Mouse (Mus musculus) midbrain, embryonic 12.5 days (tissue): ENCODE data around the gene Myo3b. TPM values are rescaled to one million over a fixed set of nuclear protein-coding genes. Genes with fewer than 3 reads are reported as not detected.

Source experiments
- ATAC-seq: fragments of 200-750 bp; cut with Nextera tagmentation; 2 replicates; pipeline ENCODE4 v1.8.0; 2017; ENCODE audit warnings: low read depth, moderate TSS enrichment, moderate library complexity; ENCODE audit not compliant: low FRiP score
- H3K27ac ChIP-seq: fragments of 300-500 bp; sonication (generic); replicated peaks from 2 replicates; pipeline ENCODE4 v1.5.1; 2016; ENCODE audit warnings: mild to moderate bottlenecking
- H3K27me3 ChIP-seq: fragments of 300-500 bp; sonication (generic); 2 replicates; pipeline ENCODE4 v1.6.1; 2016; ENCODE audit warnings: mild to moderate bottlenecking
- H3K36me3 ChIP-seq: fragments of 300-500 bp; sonication (generic); 2 replicates; pipeline ENCODE4 v1.6.1; 2016
- H3K4me1 ChIP-seq: fragments of 300-500 bp; sonication (generic); 2 replicates; pipeline ENCODE4 v1.6.1; 2016
- H3K4me2 ChIP-seq: fragments of 300-500 bp; sonication (generic); replicated peaks from 2 replicates; pipeline ENCODE4 v1.6.1; 2016; ENCODE audit warnings: mild to moderate bottlenecking, moderate library complexity
- H3K4me3 ChIP-seq: fragments of 300-500 bp; sonication (generic); 2 replicates; pipeline ENCODE4 v1.5.1; 2016; ENCODE audit warnings: mild to moderate bottlenecking
- H3K9ac ChIP-seq: fragments of 300-500 bp; sonication (generic); replicated peaks from 2 replicates; pipeline ENCODE4 v1.6.1; 2016; ENCODE audit warnings: mild to moderate bottlenecking, moderate library complexity
- H3K9me3 ChIP-seq: fragments of 300-500 bp; sonication (generic); 2 replicates; pipeline ENCODE4 v1.6.1; 2016; ENCODE audit warnings: mild to moderate bottlenecking
- WGBS: fragments of 180-500 bp; shearing (Covaris S2); methylation state at CpG from one replicate; pipeline ENCODE4 v1.1.7; 2016; 5-methylcytosine and 5-hydroxymethylcytosine counted together
- polyA plus RNA-seq: library from polyadenylated mRNA; unstranded; fragments of >200 nt; fragmentation: Nextera tagmentation; extraction: Ambion mirVana; gene quantifications from 2 replicates; pipeline ENCODE4 v1.2.1, GENCODE M21; 2016

Myo3b gene
- polyA plus RNA-seq, 1 experiment from 2014 or later: not detected

DNA sequence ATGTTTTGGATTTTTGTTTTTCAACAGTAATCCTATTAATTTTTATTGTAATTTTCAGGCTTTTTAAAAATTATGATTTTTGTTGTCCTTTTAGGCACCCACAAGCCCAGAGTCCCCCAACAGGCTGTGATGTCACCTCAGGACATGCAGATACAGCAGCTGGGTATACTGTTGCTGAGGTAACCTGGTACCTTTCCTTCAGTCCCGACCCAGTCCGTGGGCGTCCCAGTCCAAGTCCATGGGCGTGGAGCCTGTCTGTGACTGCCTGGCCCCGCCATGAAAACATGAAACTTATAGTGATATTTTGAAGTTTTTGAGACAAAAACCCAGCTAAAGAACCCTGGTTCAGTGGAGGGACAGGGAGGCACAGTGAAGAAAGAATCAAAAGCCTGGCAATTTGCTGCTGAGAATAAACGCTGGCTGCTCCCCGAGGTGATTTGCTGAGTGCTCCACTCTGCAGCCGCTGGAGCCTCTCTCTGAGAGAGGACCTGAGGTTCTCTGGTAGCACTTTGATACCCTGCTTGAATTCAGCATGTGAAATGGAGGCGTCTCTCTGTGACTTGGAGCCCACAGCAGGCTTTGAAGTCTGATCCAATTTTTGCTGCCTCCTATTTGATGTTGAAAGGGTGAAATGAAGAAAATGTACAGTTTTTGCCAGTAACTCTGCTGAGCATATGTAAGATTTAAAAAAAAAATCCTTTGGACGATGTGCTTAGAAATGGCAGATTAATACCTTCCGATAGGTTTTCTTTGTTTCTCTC lies 310.0 kb downstream of the Myo3b start:
- no peaks in the 10 kb centered on the region for H3K9me3 ChIP-seq

DNA sequence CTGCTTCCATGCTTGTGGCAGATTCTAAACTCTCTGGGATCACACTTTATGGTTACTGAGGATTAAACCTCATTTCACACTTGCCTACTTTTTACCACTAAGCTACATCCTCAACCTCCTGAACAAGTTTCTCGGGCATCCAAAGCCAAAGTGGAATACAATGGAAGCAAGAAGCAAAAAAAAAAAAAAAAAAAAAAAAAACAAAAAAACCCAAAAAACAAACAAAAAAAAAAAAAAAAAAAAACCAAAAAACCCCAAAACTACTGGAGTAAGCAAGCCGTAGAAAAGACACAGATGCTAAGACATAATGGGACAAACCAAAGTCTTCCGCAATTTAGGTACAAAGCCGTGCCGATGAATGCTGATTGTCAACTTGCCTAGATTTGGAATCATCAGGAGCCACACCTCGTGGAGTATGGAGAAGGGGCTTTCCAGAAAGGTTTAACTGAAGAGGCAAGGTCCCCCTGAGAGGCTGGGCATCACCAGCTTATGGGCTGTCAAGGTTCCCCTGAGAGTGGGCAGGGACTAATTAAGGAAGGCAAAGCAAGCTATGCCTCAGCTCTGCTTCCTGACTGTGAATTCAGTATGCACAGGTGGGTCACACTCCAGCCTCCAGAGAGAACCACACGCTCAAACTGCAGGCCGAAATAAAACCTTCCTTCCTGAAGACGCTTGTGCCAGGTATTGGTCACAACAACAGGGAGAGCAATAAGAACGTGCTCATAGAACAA lies 313.7 kb downstream of the Myo3b start:
- Histone ChIP-seq H3K4me3 (no peak overlapping the region), H3K27me3 (peaks cover 5% of the 10 kb centered on the region; the same call in 1 of the 2 replicates), H3K27ac (no peak overlapping the region), H3K9me3 (peaks cover 3% of the 10 kb centered on the region; the same call in 1 of the 2 replicates), H3K4me1 (no peaks in the 10 kb centered on the region), H3K9ac (no peak overlapping the region), H3K36me3 (no peaks in the 10 kb centered on the region), H3K4me2 (no peak overlapping the region)
- WGBS: 87% methylated on average over 10 of the region's 10 CpGs
- ATAC-seq: no peak

More for the DNA sequence above, 310.0 kb downstream of the Myo3b start:
- no peaks in the 10 kb centered on the region for H3K4me1 ChIP-seq
- H3K4me3 ChIP-seq: no peak overlapping the region
- no peak overlapping the region for H3K27ac ChIP-seq
- no peak for ATAC-seq
- H3K27me3 ChIP-seq: peaks cover 8% of the 10 kb centered on the region; the same call in 1 of the 2 replicates
- H3K9ac ChIP-seq: no peak overlapping the region
- H3K4me2 ChIP-seq: no peak overlapping the region
- 68% methylated on average over 11 of the region's 11 CpGs for WGBS
- no peaks in the 10 kb centered on the region for H3K36me3 ChIP-seq

DNA sequence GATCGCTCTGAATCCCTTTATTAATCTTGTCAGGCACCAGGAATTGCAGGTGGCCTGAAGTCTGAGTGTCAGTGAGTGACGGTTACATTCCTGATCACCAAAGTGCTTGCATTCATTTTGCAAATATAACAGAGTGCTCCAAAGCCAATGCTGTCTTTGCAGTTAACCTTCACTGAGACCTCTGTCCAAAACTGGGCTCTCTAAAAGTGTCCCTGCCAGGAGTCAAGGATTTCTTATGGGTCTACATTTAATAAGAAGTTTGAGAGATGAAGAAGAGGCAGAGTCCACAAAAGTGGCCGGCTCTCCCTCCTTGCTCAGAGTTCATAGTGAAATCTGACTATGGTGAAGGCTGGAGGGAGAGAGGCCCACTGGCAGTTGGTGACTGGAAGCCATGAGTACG lies 315.1 kb downstream of the Myo3b start:
- Histone ChIP-seq H3K4me3 (no peak overlapping the region), H3K27me3 (peaks cover 5% of the 10 kb centered on the region; the same call in 1 of the 2 replicates), H3K9me3 (peaks cover 3% of the 10 kb centered on the region; the same call in 1 of the 2 replicates), H3K36me3 (no peaks in the 10 kb centered on the region), H3K27ac (no peak overlapping the region), H3K4me1 (no peaks in the 10 kb centered on the region), H3K4me2 (no peak overlapping the region), H3K9ac (no peak overlapping the region)
- WGBS: 89% methylated on average over 4 of the region's 4 CpGs
- no peak for ATAC-seq

DNA sequence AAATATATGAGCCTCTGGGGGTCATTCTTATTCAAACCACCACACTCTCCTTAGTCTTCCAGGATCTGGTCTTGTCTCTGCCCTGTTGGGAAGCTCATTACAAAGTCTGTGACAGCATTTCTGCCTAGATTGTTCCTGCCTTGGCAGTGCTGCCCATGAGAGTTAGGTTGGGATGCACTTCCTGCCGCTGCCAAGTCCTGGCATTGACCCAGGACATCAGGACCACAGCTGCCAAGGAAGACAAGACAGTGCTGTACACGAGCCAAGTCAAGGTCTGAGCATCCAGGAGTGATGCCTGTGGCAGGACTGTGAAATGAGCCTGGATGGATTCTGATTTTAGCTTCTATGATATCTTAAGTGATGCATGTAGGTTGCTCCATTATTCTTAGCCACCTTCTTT lies 316.1 kb downstream of the Myo3b start:
- 90% methylated on average over 2 of the region's 2 CpGs for WGBS
- Histone ChIP-seq H3K9ac (no peak overlapping the region), H3K36me3 (no peaks in the 10 kb centered on the region), H3K4me1 (no peaks in the 10 kb centered on the region), H3K27me3 (peaks cover 5% of the 10 kb centered on the region; the same call in 1 of the 2 replicates), H3K4me3 (no peak overlapping the region), H3K4me2 (no peak overlapping the region), H3K9me3 (peaks cover 3% of the 10 kb centered on the region; the same call in 1 of the 2 replicates), H3K27ac (no peak overlapping the region)
- ATAC-seq: no peak

DNA sequence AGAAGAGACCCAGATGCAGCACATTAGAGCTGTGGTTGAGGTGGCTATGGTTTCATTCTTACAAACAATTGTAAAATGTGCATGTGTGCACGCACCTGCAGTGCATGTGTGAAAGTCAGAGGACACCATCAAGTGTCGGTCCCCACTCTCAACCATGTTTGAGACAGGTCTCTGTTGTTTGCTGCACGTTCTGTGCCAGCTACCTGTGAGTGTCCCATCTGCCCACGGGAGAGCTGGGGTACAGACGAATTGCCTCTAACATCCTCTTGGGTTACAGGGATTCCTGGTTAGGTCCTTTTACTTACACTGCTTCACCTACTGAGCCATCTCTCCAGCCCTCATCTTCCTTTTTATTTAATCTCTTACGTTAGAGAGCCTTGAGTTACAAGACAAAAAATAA lies 330.5 kb downstream of the Myo3b start:
- Histone ChIP-seq H3K9me3 (no peaks in the 10 kb centered on the region), H3K9ac (no peak overlapping the region), H3K36me3 (no peaks in the 10 kb centered on the region), H3K27me3 (no peaks in the 10 kb centered on the region), H3K27ac (no peak overlapping the region), H3K4me2 (no peak overlapping the region), H3K4me3 (no peak overlapping the region), H3K4me1 (no peaks in the 10 kb centered on the region)
- no peak for ATAC-seq
- WGBS: 86% methylated on average over 6 of the region's 6 CpGs

DNA sequence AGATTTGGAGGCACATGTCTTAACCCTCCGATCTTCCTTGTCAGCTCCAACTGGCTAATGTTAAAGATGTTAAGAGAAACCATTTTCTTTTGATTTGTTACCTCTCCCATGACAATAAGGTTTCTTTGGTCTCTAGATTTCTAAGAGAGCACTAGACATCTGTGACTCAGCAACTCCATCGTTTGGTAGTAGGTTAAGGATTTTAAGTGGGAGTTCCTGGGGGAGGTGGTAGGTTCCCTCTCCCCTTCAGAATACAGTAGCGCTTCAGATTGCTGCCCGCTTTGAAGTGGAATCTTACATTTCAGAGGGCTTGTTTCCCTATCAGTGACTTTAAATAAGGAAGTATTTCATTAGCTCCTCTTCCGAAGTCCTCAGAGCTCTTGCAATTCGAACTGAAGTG lies 340.4 kb downstream of the Myo3b start:
- H3K27me3 ChIP-seq: no peaks in the 10 kb centered on the region
- 81% methylated on average over 6 of the region's 6 CpGs for WGBS
- no peak for ATAC-seq
- no peak overlapping the region for H3K4me3 ChIP-seq
- H3K27ac ChIP-seq: no peak overlapping the region
- H3K4me1 ChIP-seq: no peaks in the 10 kb centered on the region
- H3K36me3 ChIP-seq: no peaks in the 10 kb centered on the region
- H3K9ac ChIP-seq: no peak overlapping the region
- H3K4me2 ChIP-seq: no peak overlapping the region
- H3K9me3 ChIP-seq: no peaks in the 10 kb centered on the region

DNA sequence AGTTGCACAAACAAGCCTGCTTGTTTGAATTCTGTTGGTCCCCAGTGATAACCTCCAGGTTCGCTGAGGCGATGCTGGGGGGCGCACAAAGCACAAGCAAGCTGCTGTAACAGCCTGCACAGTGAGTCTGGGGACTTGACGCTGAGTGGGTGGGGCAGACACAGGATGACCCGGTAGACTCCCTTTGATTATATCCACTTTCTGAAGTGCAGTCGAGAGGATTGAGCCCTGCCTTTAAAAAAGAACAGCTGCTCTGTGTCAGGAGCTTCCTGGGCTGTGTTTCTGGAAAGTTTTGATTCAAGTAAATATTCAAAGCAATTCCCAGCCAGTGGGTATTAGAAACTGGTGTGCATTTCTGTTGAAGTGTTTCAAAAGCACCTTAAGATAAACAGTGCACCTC lies 341.0 kb downstream of the Myo3b start:
- 36% methylated on average over 6 of the region's 6 CpGs for WGBS
- Histone ChIP-seq H3K9me3 (no peaks in the 10 kb centered on the region), H3K4me2 (no peak overlapping the region), H3K4me3 (no peak overlapping the region), H3K27me3 (no peaks in the 10 kb centered on the region), H3K27ac (no peak overlapping the region), H3K4me1 (no peaks in the 10 kb centered on the region), H3K9ac (no peak overlapping the region), H3K36me3 (no peaks in the 10 kb centered on the region)
- ATAC-seq: no peak

DNA sequence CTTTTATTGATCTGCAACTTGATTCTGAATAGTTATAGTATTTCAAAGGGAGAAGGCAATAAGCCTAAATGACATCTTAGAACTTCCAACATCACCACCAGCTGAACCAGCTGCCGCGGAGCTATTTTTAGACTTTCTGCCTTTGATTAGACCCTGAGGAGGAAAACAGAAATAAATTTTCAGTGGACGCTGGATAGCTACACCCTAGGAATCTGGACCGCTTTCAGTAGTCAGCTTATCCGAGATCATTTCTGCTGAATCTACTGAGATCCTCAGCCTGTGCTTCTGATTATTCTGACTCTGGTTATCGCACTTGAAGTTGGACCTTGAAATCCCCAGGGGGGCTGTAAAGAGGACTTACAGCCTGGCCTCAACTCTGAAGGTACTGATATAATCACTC lies 349.7 kb downstream of the Myo3b start:
- peaks cover 6% of the 10 kb centered on the region; the same call in 1 of the 2 replicates for H3K4me1 ChIP-seq
- no peak overlapping the region for H3K4me2 ChIP-seq
- H3K27ac ChIP-seq: no peak overlapping the region
- no peaks in the 10 kb centered on the region for H3K36me3 ChIP-seq
- no peak overlapping the region for H3K9ac ChIP-seq
- ATAC-seq: no peak
- no peaks in the 10 kb centered on the region for H3K9me3 ChIP-seq
- no peak overlapping the region for H3K4me3 ChIP-seq
- 43% methylated on average over 6 of the region's 6 CpGs for WGBS
- H3K27me3 ChIP-seq: peaks cover 3% of the 10 kb centered on the region; the same call in 1 of the 2 replicates

DNA sequence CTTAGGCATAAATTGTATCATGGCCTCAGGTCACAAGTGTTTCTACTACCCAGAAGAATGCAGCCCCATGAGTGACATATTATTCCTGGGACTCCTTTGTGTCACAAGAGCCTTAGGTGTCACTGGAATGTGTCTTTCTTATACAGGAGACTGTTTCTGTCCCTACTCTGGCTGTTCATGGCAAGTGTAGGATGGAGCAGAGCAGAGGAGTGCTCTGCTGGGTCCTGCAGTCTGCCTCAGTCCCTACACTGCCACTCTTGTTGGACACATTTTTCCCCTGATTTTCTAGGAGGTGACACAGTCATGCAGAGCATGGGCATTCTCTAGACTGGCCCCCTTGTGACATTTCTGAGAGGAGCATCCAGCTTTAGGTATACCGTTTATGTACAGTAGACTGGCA lies 350.2 kb downstream of the Myo3b start:
- peaks cover 3% of the 10 kb centered on the region; the same call in 1 of the 2 replicates for H3K27me3 ChIP-seq
- H3K9ac ChIP-seq: no peak overlapping the region
- no peak overlapping the region for H3K4me3 ChIP-seq
- 92% methylated on average over 1 of the region's 1 CpGs for WGBS
- peaks cover 6% of the 10 kb centered on the region; the same call in 1 of the 2 replicates for H3K4me1 ChIP-seq
- H3K27ac ChIP-seq: no peak overlapping the region
- no peak overlapping the region for H3K4me2 ChIP-seq
- no peaks in the 10 kb centered on the region for H3K9me3 ChIP-seq
- ATAC-seq: no peak
- H3K36me3 ChIP-seq: no peaks in the 10 kb centered on the region

DNA sequence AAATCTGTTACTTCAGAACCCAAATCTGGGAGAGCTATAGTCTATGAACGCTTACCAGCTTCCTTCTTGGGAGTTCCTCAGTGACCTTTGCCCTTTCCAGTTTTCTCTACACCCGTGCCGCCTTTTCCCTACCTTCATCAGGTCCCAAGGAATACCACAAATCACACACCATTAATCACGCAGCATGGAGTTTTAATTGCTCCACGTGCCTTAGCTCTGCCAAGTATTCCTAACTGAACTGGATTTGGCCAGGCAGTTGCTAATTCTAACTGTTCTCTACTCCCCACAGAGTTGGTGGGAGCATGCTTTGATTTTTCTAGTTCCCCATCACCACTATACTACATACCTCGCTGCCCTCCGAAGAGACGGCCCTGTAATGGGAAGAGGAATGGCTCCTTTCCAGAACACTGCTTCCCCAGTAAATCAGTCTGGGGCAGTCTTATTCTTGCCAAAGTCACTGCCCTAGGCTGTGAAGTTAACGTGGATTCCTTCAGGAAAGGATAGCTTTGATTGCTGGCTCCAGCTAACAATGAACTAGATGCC lies 358.9 kb downstream of the Myo3b start:
- Histone ChIP-seq H3K27ac (no peak overlapping the region), H3K4me2 (no peak overlapping the region), H3K36me3 (no peaks in the 10 kb centered on the region), H3K4me3 (no peak overlapping the region), H3K4me1 (peaks cover 3% of the 10 kb centered on the region; the same call in 1 of the 2 replicates), H3K27me3 (0 out of 2 replicates have a peak, but pooled peaks cover 4% of the 10 kb centered on the region), H3K9me3 (no peaks in the 10 kb centered on the region), H3K9ac (no peak overlapping the region)
- no peak for ATAC-seq
- WGBS: 88% methylated on average over 9 of the region's 9 CpGs

DNA sequence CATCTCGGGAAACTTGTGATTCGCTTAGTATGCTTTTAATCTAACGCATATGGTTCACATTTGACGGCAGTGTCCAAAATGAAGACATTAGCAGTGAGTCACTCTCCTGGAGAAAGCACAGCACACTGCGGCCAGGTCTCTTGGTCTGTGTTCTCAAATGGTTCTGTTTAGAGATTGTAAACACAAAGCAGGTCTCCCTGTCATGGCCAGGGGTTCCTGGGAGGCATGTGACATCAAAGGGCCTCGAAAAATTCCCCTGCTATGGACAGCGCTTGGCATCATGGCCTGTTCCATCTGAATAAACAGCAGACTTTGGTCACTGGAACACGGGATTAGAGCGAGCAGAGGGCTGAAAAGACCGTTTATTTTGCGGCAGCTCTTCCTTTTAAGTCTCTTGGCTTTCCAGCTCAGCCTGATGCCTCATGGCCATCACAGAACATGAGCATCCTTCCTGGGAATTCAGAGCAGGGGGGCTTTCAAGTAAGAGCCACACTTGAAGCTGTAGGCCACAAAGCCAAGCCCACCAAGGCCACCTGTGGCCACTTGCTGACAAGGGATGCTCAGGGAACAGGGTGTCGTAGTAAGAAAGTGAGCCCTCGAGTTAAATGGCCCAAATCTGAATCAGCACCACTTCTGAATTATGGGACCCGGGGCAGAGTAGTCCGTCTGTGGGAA lies 360.7 kb downstream of the Myo3b start:
- Histone ChIP-seq H3K9me3 (no peaks in the 10 kb centered on the region), H3K27me3 (0 out of 2 replicates have a peak, but pooled peaks cover 4% of the 10 kb centered on the region), H3K9ac (no peak overlapping the region), H3K27ac (no peak overlapping the region), H3K4me3 (no peak overlapping the region), H3K36me3 (no peaks in the 10 kb centered on the region), H3K4me1 (peaks cover 3% of the 10 kb centered on the region; the same call in 1 of the 2 replicates), H3K4me2 (no peak overlapping the region)
- ATAC-seq: no peak
- WGBS: 65% methylated on average over 15 of the region's 15 CpGs
